Mouse (Mus musculus) thymus, adult 2 months (tissue): ENCODE measurements around the gene Klhl42.

Experiments used
- CTCF ChIP-seq: fragments of 200-500 bp; IDR thresholded peaks from 2 replicates; pipeline ENCODE4 v1.5.1; 2012; ENCODE audit warnings: mild to moderate bottlenecking, control low read depth, low read length, moderate library complexity, borderline replicate concordance; ENCODE audit not compliant: control insufficient read depth, poor library complexity, insufficient read depth; ENCODE audit errors: extremely low read depth
- POLR2A ChIP-seq: fragments of 200-500 bp; IDR thresholded peaks from 2 replicates; pipeline ENCODE4 v1.6.1; 2012; ENCODE audit warnings: mild to moderate bottlenecking, low read length, control low read depth, moderate library complexity; ENCODE audit not compliant: control insufficient read depth, poor library complexity, insufficient read depth; ENCODE audit errors: extremely low read depth

DNA sequence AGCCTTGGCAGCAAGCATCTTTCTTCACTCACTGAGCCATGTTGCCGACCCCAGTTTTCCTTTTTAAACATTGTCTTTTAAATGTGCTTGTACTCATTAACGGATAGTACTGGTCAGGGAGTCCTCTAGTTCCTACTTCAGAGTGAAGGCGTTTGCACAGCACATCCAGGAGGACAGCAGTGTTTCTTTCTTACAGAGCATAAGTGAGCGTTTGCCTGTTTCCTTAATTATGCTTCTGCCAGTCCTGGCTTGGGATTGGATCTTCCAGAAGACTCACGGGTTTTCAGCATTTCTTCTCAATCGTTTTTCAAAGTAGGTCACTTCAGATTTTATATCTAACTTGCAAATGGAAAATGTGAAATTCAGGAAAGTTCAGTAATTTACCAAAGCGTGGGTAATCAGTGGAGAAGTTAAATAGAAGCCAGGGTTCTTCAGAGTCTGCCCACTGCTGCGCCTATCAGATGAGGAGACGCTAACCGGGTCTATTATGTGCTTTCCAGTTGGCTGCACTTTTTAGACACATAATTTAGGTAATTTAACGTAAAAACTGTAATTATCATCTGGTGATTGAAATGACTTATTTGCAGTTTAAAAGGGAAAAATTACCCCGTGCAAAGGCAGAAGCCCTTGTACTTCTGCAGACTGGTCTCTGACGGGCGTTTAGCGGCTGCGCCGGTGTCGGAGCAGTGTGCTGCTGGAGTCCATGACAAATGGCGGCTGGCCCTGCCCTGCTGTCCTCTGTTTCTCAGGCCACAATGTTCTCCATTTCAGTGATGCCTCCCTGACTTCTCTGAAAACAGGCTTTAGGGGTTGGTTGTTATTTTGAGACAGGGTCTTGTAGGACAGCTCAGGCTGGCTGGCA, 37.2 kb upstream of the Klhl42 start:
- TF ChIP-seq POLR2A (no peak), CTCF (no peak)
